Mouse (Mus musculus) midbrain, embryonic 12.5 days (tissue): ENCODE results near the gene Cacna2d3. TPM values are rescaled to one million over a fixed set of nuclear protein-coding genes. Genes with fewer than 3 reads are reported as not detected.

Experiments
- ATAC-seq: fragments of 200-750 bp; cut with Nextera tagmentation; 2 replicates; pipeline ENCODE4 v1.8.0; 2017; ENCODE audit warnings: low read depth, moderate TSS enrichment, moderate library complexity; ENCODE audit not compliant: low FRiP score
- H3K27ac ChIP-seq: fragments of 300-500 bp; sonication (generic); replicated peaks from 2 replicates; pipeline ENCODE4 v1.5.1; 2016; ENCODE audit warnings: mild to moderate bottlenecking
- H3K27me3 ChIP-seq: fragments of 300-500 bp; sonication (generic); 2 replicates; pipeline ENCODE4 v1.6.1; 2016; ENCODE audit warnings: mild to moderate bottlenecking
- H3K36me3 ChIP-seq: fragments of 300-500 bp; sonication (generic); 2 replicates; pipeline ENCODE4 v1.6.1; 2016
- H3K4me1 ChIP-seq: fragments of 300-500 bp; sonication (generic); 2 replicates; pipeline ENCODE4 v1.6.1; 2016
- H3K4me2 ChIP-seq: fragments of 300-500 bp; sonication (generic); replicated peaks from 2 replicates; pipeline ENCODE4 v1.6.1; 2016; ENCODE audit warnings: mild to moderate bottlenecking, moderate library complexity
- H3K4me3 ChIP-seq: fragments of 300-500 bp; sonication (generic); 2 replicates; pipeline ENCODE4 v1.5.1; 2016; ENCODE audit warnings: mild to moderate bottlenecking
- H3K9ac ChIP-seq: fragments of 300-500 bp; sonication (generic); replicated peaks from 2 replicates; pipeline ENCODE4 v1.6.1; 2016; ENCODE audit warnings: mild to moderate bottlenecking, moderate library complexity
- H3K9me3 ChIP-seq: fragments of 300-500 bp; sonication (generic); 2 replicates; pipeline ENCODE4 v1.6.1; 2016; ENCODE audit warnings: mild to moderate bottlenecking
- WGBS: fragments of 180-500 bp; shearing (Covaris S2); methylation state at CpG from one replicate; pipeline ENCODE4 v1.1.7; 2016; 5-methylcytosine and 5-hydroxymethylcytosine counted together
- polyA plus RNA-seq: library from polyadenylated mRNA; unstranded; fragments of >200 nt; fragmentation: Nextera tagmentation; extraction: Ambion mirVana; gene quantifications from 2 replicates; pipeline ENCODE4 v1.2.1, GENCODE M21; 2016

Gene Cacna2d3
- polyA plus RNA-seq, 1 experiment from 2014 or later = 23.1 TPM

- H3K4me2 ChIP-seq = peak overlapping the region; percentile 17; the same call in 1 of the 2 replicates
- H3K9ac ChIP-seq = no peak overlapping the region
- H3K4me1 ChIP-seq = peaks cover 14% of the 10 kb centered on the region
- peak overlapping the region; percentile 60 for H3K27ac ChIP-seq
- 0 out of 2 replicates have a peak, but pooled peaks cover 3% of the 10 kb centered on the region for H3K27me3 ChIP-seq
- H3K9me3 ChIP-seq = no peaks in the 10 kb centered on the region
- H3K4me3 ChIP-seq = no peak overlapping the region
- no peaks in the 10 kb centered on the region for H3K36me3 ChIP-seq
- ATAC-seq = peak; percentile 84
- WGBS = 6% methylated on average over 15 of the region's 15 CpGs
These were observed 542.8 kb downstream of the Cacna2d3 start for GRCm38 (mm10) chr14:29178695-29179396.

GRCm38 (mm10) chr14:29174762-29175161, 546.9 kb downstream of the Cacna2d3 start:
- Histone ChIP-seq H3K4me3 (no peak overlapping the region), H3K27ac (no peak overlapping the region), H3K36me3 (no peaks in the 10 kb centered on the region), H3K4me1 (peaks cover 14% of the 10 kb centered on the region), H3K9ac (no peak overlapping the region), H3K9me3 (no peaks in the 10 kb centered on the region), H3K27me3 (no peaks in the 10 kb centered on the region), H3K4me2 (no peak overlapping the region)
- 87% methylated on average over 3 of the region's 3 CpGs for WGBS
- no peak for ATAC-seq

GRCm38 (mm10) chr14:29172207-29172606, 549.5 kb downstream of the Cacna2d3 start:
- H3K36me3 ChIP-seq = no peaks in the 10 kb centered on the region
- H3K4me1 ChIP-seq = no peaks in the 10 kb centered on the region
- no peak overlapping the region for H3K4me2 ChIP-seq
- no peak overlapping the region for H3K4me3 ChIP-seq
- no peaks in the 10 kb centered on the region for H3K9me3 ChIP-seq
- no peaks in the 10 kb centered on the region for H3K27me3 ChIP-seq
- 91% methylated on average over 2 of the region's 2 CpGs for WGBS
- no peak overlapping the region for H3K27ac ChIP-seq
- no peak overlapping the region for H3K9ac ChIP-seq
- no peak for ATAC-seq

DNA sequence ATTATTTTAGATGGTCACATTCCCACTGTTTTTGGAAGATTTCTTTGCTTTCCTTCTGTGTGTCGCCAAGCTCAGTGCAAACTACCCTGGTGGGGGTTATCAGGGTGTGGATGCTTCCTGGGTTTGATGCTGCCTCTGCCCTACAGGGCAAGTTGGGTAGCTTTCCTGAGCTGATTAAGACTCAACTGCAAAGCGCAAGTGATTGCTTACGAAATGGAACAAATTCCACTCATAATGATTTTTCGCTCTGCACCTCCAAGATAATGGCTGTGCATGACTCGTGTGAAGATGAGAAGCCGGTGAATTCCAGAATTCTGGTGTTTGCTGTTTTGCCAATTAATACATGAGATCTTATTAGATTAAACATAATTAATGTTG, 557.0 kb downstream of the Cacna2d3 start:
- peaks cover 6% of the 10 kb centered on the region; the same call in 1 of the 2 replicates for H3K4me1 ChIP-seq
- no peak for ATAC-seq
- H3K27ac ChIP-seq = no peak overlapping the region
- no peak overlapping the region for H3K9ac ChIP-seq
- 79% methylated on average over 6 of the region's 6 CpGs for WGBS
- H3K36me3 ChIP-seq = no peaks in the 10 kb centered on the region
- H3K4me2 ChIP-seq = no peak overlapping the region
- H3K9me3 ChIP-seq = no peaks in the 10 kb centered on the region
- no peak overlapping the region for H3K4me3 ChIP-seq
- H3K27me3 ChIP-seq = no peaks in the 10 kb centered on the region

GRCm38 (mm10) chr14:29163998-29164652, 557.5 kb downstream of the Cacna2d3 start:
- Histone ChIP-seq H3K4me3 (no peak overlapping the region), H3K4me1 (peaks cover 6% of the 10 kb centered on the region; the same call in 1 of the 2 replicates), H3K36me3 (no peaks in the 10 kb centered on the region), H3K9ac (no peak overlapping the region), H3K27me3 (no peaks in the 10 kb centered on the region), H3K9me3 (no peaks in the 10 kb centered on the region), H3K4me2 (no peak overlapping the region), H3K27ac (no peak overlapping the region)
- ATAC-seq = no peak
- 61% methylated on average over 4 of the region's 4 CpGs for WGBS

DNA sequence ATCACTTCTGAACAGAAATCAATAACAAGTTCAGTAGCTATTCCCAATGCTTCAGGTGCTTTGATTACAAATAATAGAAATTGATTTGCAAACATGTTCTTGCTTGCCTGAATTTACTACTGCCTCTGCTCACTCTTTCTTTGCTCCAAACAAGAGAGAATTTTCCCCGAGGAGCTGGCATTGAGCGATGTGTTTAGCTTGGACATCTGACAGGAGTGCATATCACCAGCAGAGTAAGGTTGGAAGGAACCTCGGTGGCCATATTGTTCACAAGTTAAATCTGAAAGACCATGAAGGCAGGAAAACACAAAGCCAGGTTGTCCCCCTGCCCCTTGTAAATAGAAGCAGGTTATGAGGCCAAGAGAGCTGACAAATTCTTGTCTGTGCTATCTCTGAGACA, 561.9 kb downstream of the Cacna2d3 start:
- H3K4me3 ChIP-seq = no peak overlapping the region
- 87% methylated on average over 3 of the region's 3 CpGs for WGBS
- no peak for ATAC-seq
- peaks cover 6% of the 10 kb centered on the region; the same call in 1 of the 2 replicates for H3K4me1 ChIP-seq
- H3K9me3 ChIP-seq = no peaks in the 10 kb centered on the region
- H3K9ac ChIP-seq = no peak overlapping the region
- no peak overlapping the region for H3K4me2 ChIP-seq
- no peak overlapping the region for H3K27ac ChIP-seq
- no peaks in the 10 kb centered on the region for H3K36me3 ChIP-seq
- no peaks in the 10 kb centered on the region for H3K27me3 ChIP-seq

DNA sequence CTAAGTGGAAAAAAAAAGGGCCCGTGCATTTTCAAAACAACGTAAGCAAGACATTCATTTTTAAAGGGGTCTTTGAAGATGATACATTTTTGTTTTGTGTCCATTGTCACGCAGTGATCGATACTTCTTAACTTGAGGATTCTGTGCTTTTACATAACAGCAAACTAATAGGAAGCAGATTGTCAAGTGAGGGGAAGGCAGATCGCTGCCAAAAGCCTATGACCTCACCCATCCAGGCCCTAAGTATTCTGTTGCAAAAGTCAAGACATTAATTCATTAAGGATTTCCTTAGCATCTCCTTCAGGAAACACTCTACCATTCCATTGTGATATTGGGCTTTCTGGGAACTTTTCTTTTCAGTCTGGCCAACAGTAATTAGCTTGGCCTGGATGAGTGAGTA, 564.6 kb downstream of the Cacna2d3 start:
- WGBS = 89% methylated on average over 5 of the region's 5 CpGs
- no peak overlapping the region for H3K4me2 ChIP-seq
- no peaks in the 10 kb centered on the region for H3K27me3 ChIP-seq
- H3K4me3 ChIP-seq = no peak overlapping the region
- H3K27ac ChIP-seq = no peak overlapping the region
- H3K9me3 ChIP-seq = no peaks in the 10 kb centered on the region
- H3K9ac ChIP-seq = no peak overlapping the region
- no peaks in the 10 kb centered on the region for H3K4me1 ChIP-seq
- ATAC-seq = no peak
- no peaks in the 10 kb centered on the region for H3K36me3 ChIP-seq

GRCm38 (mm10) chr14:29144184-29144583, 577.5 kb downstream of the Cacna2d3 start:
- no peaks in the 10 kb centered on the region for H3K9me3 ChIP-seq
- no peak overlapping the region for H3K4me2 ChIP-seq
- no peak overlapping the region for H3K9ac ChIP-seq
- H3K36me3 ChIP-seq = no peaks in the 10 kb centered on the region
- H3K4me1 ChIP-seq = no peaks in the 10 kb centered on the region
- no peak overlapping the region for H3K4me3 ChIP-seq
- ATAC-seq = no peak
- H3K27me3 ChIP-seq = no peaks in the 10 kb centered on the region
- no peak overlapping the region for H3K27ac ChIP-seq
- WGBS = 60% methylated on average over 2 of the region's 2 CpGs

DNA sequence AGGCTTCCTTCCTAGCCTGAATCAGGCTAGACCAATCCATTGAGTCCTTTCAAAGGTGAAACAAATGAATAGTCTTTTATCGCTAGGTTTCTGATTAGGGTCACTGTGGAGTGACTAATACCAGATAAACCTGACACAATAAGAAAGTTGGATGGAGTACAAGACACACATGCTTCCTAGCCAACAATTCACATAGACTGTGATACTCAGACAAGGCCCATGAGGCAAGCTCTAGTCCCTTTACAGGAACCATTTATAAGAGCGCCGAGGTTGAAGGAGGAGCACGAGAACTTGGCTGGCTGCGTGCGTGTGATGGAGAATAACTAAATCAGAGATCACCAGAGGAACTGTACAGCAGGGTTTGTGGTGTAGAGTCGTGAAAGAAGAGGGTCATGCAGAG, 584.0 kb downstream of the Cacna2d3 start:
- Histone ChIP-seq H3K36me3 (no peaks in the 10 kb centered on the region), H3K9me3 (no peaks in the 10 kb centered on the region), H3K4me2 (no peak overlapping the region), H3K9ac (no peak overlapping the region), H3K4me3 (no peak overlapping the region), H3K27me3 (no peaks in the 10 kb centered on the region), H3K4me1 (no peaks in the 10 kb centered on the region; the same call in 1 of the 2 replicates), H3K27ac (no peak overlapping the region)
- 88% methylated on average over 7 of the region's 7 CpGs for WGBS
- no peak for ATAC-seq

- Histone ChIP-seq H3K9me3 (no peaks in the 10 kb centered on the region), H3K4me2 (no peak overlapping the region), H3K27me3 (no peaks in the 10 kb centered on the region), H3K9ac (no peak overlapping the region), H3K4me3 (no peak overlapping the region), H3K4me1 (no peaks in the 10 kb centered on the region; the same call in 1 of the 2 replicates), H3K36me3 (no peaks in the 10 kb centered on the region), H3K27ac (no peak overlapping the region)
- WGBS = 85% methylated on average over 10 of the region's 10 CpGs
- no peak for ATAC-seq
These were observed 584.6 kb downstream of the Cacna2d3 start for GRCm38 (mm10) chr14:29137006-29137579.

- ATAC-seq = no peak
- H3K36me3 ChIP-seq = no peaks in the 10 kb centered on the region
- H3K9ac ChIP-seq = no peak overlapping the region
- no peak overlapping the region for H3K4me3 ChIP-seq
- H3K27me3 ChIP-seq = no peaks in the 10 kb centered on the region
- no peak overlapping the region for H3K27ac ChIP-seq
- H3K9me3 ChIP-seq = no peaks in the 10 kb centered on the region
- 85% methylated on average over 5 of the region's 5 CpGs for WGBS
- H3K4me1 ChIP-seq = no peaks in the 10 kb centered on the region; the same call in 1 of the 2 replicates
- H3K4me2 ChIP-seq = no peak overlapping the region
These were observed 586.8 kb downstream of the Cacna2d3 start for GRCm38 (mm10) chr14:29134901-29135300.

DNA sequence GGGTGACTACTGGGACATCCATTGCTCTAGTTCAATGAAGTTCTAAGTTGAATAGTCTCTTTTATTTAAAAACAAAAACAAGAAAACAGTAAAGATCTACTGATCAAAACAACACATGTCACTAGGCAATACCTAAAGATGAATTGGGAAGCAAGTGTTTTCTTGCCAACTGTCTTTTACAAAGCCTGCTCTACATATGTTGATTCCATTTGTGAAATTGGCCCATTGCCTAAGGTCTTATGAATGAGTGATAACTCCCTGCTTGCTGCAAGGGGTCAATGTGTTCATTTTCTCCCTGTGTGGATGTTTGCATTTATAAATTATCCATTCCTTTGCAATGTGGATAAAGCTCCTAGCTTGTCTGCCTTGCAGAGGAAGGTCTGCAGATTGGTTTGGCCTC, 591.2 kb downstream of the Cacna2d3 start:
- Histone ChIP-seq H3K9ac (no peak overlapping the region), H3K4me1 (no peaks in the 10 kb centered on the region; the same call in 1 of the 2 replicates), H3K4me3 (no peak overlapping the region), H3K9me3 (no peaks in the 10 kb centered on the region), H3K4me2 (no peak overlapping the region), H3K36me3 (no peaks in the 10 kb centered on the region), H3K27ac (no peak overlapping the region), H3K27me3 (no peaks in the 10 kb centered on the region)
- ATAC-seq = no peak
